Mouse (Mus musculus): Measurements from ENCODE around the gene Prdm10.

GRCm38 (mm10) chr9:31405217-31405616 lies 124.9 kb downstream of the Prdm10 start:
- peak; percentile 90; the same call in 1 of the 2 replicates for TF ChIP-seq CTCF (IDR thresholded peaks at IDR 0.05; ENCODE audit: extremely low read depth, insufficient read length, insufficient replicate concordance, low read depth, low read length)
- no peak for TF ChIP-seq POLR2A (IDR thresholded peaks at IDR 0.05; ENCODE audit: low read depth, low read length)

Data from small intestine, adult 2 months (tissue).